Mouse (Mus musculus) embryonic facial prominence, embryonic 13.5 days (tissue): ENCODE results near the gene Csn2. TPM values are rescaled to one million over a fixed set of nuclear protein-coding genes. Genes with fewer than 3 reads are reported as not detected.

Source experiments
- ATAC-seq: fragments of 200-750 bp; cut with Nextera tagmentation; 2 replicates; pipeline ENCODE4 v1.8.0; 2017; ENCODE audit warnings: low read depth; ENCODE audit not compliant: insufficient number of reproducible peaks, insufficient read depth, low FRiP score, low TSS enrichment
- H3K27ac ChIP-seq: fragments of 300-500 bp; sonication (generic); 2 replicates; pipeline ENCODE4 v1.5.1; 2015; ENCODE audit warnings: moderate library complexity, mild to moderate bottlenecking, inconsistent platforms
- H3K27me3 ChIP-seq: fragments of 300-500 bp; sonication (generic); 2 replicates; pipeline ENCODE4 v1.6.1; 2015; ENCODE audit warnings: mild to moderate bottlenecking, inconsistent platforms
- H3K36me3 ChIP-seq: fragments of 300-500 bp; sonication (generic); 2 replicates; pipeline ENCODE4 v1.6.1; 2015; ENCODE audit warnings: mild to moderate bottlenecking, inconsistent platforms
- H3K4me1 ChIP-seq: fragments of 300-500 bp; sonication (generic); 2 replicates; pipeline ENCODE4 v1.6.1; 2015; ENCODE audit warnings: inconsistent platforms
- H3K4me2 ChIP-seq: fragments of 300-500 bp; sonication (generic); 2 replicates; pipeline ENCODE4 v1.6.1; 2015; ENCODE audit warnings: moderate library complexity, mild to moderate bottlenecking, inconsistent platforms
- H3K4me3 ChIP-seq: fragments of 300-500 bp; sonication (generic); 2 replicates; pipeline ENCODE4 v1.5.1; 2015; ENCODE audit warnings: mild to moderate bottlenecking, inconsistent platforms
- H3K9ac ChIP-seq: fragments of 300-500 bp; sonication (generic); 2 replicates; pipeline ENCODE4 v1.6.1; 2015; ENCODE audit warnings: mild to moderate bottlenecking, inconsistent platforms
- H3K9me3 ChIP-seq: fragments of 300-500 bp; sonication (generic); 2 replicates; pipeline ENCODE4 v1.6.1; 2016; ENCODE audit warnings: inconsistent platforms
- WGBS: fragments of 180-500 bp; shearing (Covaris S2); methylation state at CpG from one replicate; pipeline ENCODE4 v1.1.7; 2015; ENCODE audit warnings: mixed read lengths; 5-methylcytosine and 5-hydroxymethylcytosine counted together
- polyA plus RNA-seq: library from polyadenylated mRNA; unstranded; fragments of >200 nt; fragmentation: Nextera tagmentation; extraction: Ambion mirVana; gene quantifications from 2 replicates; pipeline ENCODE4 v1.2.1, GENCODE M21; 2015

The Csn2 gene
- polyA plus RNA-seq, result not detected in 2 replicates

- 75% methylated on average over 3 of the region's 3 CpGs for WGBS
- Histone ChIP-seq H3K36me3 (no peaks in the 10 kb centered on the region), H3K27me3 (no peaks in the 10 kb centered on the region), H3K4me3 (no peak within 1 kb of the TSS), H3K27ac (no peak within 1 kb of the TSS), H3K9ac (no peak within 1 kb of the TSS), H3K9me3 (no peaks in the 10 kb centered on the region), H3K4me2 (no peak within 1 kb of the TSS), H3K4me1 (no peaks in the 10 kb centered on the region)
- ATAC-seq, result no peak
Observed at GRCm38 (mm10) chr5:87699530-87699929, at the start of gene Csn2. Csn2 (minus strand) TSS chr5:87699630.

- Histone ChIP-seq H3K4me3 (no peak overlapping the region), H3K9me3 (no peaks in the 10 kb centered on the region), H3K4me2 (no peak overlapping the region), H3K4me1 (no peaks in the 10 kb centered on the region), H3K27ac (no peak overlapping the region), H3K9ac (no peak overlapping the region), H3K27me3 (no peaks in the 10 kb centered on the region), H3K36me3 (no peaks in the 10 kb centered on the region)
- ATAC-seq, result no peak
Observed at GRCm38 (mm10) chr5:87734821-87735220, 35.4 kb upstream of the Csn2 start.

- no peak overlapping the region for H3K4me2 ChIP-seq
- no peak overlapping the region for H3K4me3 ChIP-seq
- 69% methylated on average over 1 of the region's 1 CpGs for WGBS
- H3K9me3 ChIP-seq, result no peaks in the 10 kb centered on the region
- no peaks in the 10 kb centered on the region for H3K4me1 ChIP-seq
- no peak overlapping the region for H3K9ac ChIP-seq
- H3K27ac ChIP-seq, result no peak overlapping the region
- no peaks in the 10 kb centered on the region for H3K36me3 ChIP-seq
- H3K27me3 ChIP-seq, result no peaks in the 10 kb centered on the region
- no peak for ATAC-seq
Observed at GRCm38 (mm10) chr5:87705891-87706290, 6.5 kb upstream of the Csn2 start.

- H3K36me3 ChIP-seq, result no peaks in the 10 kb centered on the region
- H3K4me3 ChIP-seq, result no peak within 1 kb of the TSS
- no peak within 1 kb of the TSS for H3K27ac ChIP-seq
- ATAC-seq, result no peak
- no peak within 1 kb of the TSS for H3K9ac ChIP-seq
- no peaks in the 10 kb centered on the region for H3K27me3 ChIP-seq
- no peak within 1 kb of the TSS for H3K4me2 ChIP-seq
- no peaks in the 10 kb centered on the region for H3K9me3 ChIP-seq
- H3K4me1 ChIP-seq, result no peaks in the 10 kb centered on the region
Observed at GRCm38 (mm10) chr5:87665908-87666307, 33.5 kb downstream of the Csn2 start, which contains the start of gene Csn1s1. Csn1s1 (plus strand) TSS chr5:87666208.

- no peaks in the 10 kb centered on the region for H3K4me1 ChIP-seq
- H3K9me3 ChIP-seq, result no peaks in the 10 kb centered on the region
- H3K27me3 ChIP-seq, result no peaks in the 10 kb centered on the region
- no peak overlapping the region for H3K9ac ChIP-seq
- H3K27ac ChIP-seq, result no peak overlapping the region
- H3K36me3 ChIP-seq, result no peaks in the 10 kb centered on the region
- H3K4me3 ChIP-seq, result no peak overlapping the region
- H3K4me2 ChIP-seq, result no peak overlapping the region
- ATAC-seq, result no peak
Observed at GRCm38 (mm10) chr5:87642787-87643186, 56.6 kb downstream of the Csn2 start.

Other genes with a start within 250 kb of the Csn2 start
- 0.17 and 1.3 TPM in 2 replicates for gene Ugt2a2, start 217.4 kb downstream of the Csn2 start, polyA plus RNA-seq
- gene Gm43638, start 212.8 kb downstream of the Csn2 start, polyA plus RNA-seq, result 0.18 TPM in 1 of 2 replicates, not detected in the other
- 11.2 and 21.0 TPM in 2 replicates for gene Ugt2a1, start 208.8 kb downstream of the Csn2 start, polyA plus RNA-seq
- gene Sult1b1, start 161.4 kb downstream of the Csn2 start, polyA plus RNA-seq, result 0.80 TPM in 1 of 2 replicates, not detected in the other
- gene Sult1d1, start 130.6 kb downstream of the Csn2 start, polyA plus RNA-seq, result 0.14 and 0.81 TPM in 2 replicates
- gene Sult1e1, start 108.0 kb downstream of the Csn2 start, polyA plus RNA-seq, result 7.2 and 15.2 TPM in 2 replicates
- not detected in 2 replicates for gene Csn1s1, start 33.4 kb downstream of the Csn2 start, polyA plus RNA-seq
- not detected in 2 replicates for gene Csn1s2a, start 74.9 kb upstream of the Csn2 start, polyA plus RNA-seq
- not detected in 2 replicates for gene Csn1s2b, start 108.5 kb upstream of the Csn2 start, polyA plus RNA-seq
- not detected in 2 replicates for gene Prr27, start 126.1 kb upstream of the Csn2 start, polyA plus RNA-seq
- gene Odam, start 185.4 kb upstream of the Csn2 start, polyA plus RNA-seq, result 0.51 and 2.2 TPM in 2 replicates
- gene Csn3, start 225.9 kb upstream of the Csn2 start, polyA plus RNA-seq, result not detected in 2 replicates